Mouse (Mus musculus) G1E-ER4 (cell line): ENCODE results near the gene Tex48. TPM values are rescaled to one million over a fixed set of nuclear protein-coding genes. Genes with fewer than 3 reads are reported as not detected.

Experiments used
- GATA1 ChIP-seq: IDR thresholded peaks from one replicate; pipeline ENCODE4 v1.8.0; 2012; ENCODE audit warnings: low read length, inconsistent platforms
- polyA plus RNA-seq: library from polyadenylated mRNA; stranded (reverse); fragments of >175 nt; gene quantifications from 2 replicates; pipeline ENCODE4 v1.2.3, GENCODE M21; 2012

The Tex48 gene
- polyA plus RNA-seq, 1 experiment = not detected

GRCm38 (mm10) chr4:63605545-63605944 lies 16.7 kb downstream of the Tex48 start:
- no peak for TF ChIP-seq GATA1

GRCm38 (mm10) chr4:63604945-63605344 lies 17.3 kb downstream of the Tex48 start, which contains the start of gene Gm11213:
Gene Gm11213, minus strand, starts transcription at chr4:63605261.
- no peak for TF ChIP-seq GATA1

GRCm38 (mm10) chr4:63601263-63601662 lies 21.0 kb downstream of the Tex48 start:
- no peak for TF ChIP-seq GATA1

GRCm38 (mm10) chr4:63600786-63601185 lies 21.4 kb downstream of the Tex48 start:
- TF ChIP-seq GATA1 = no peak

- no peak for TF ChIP-seq GATA1
These were observed 26.2 kb downstream of the Tex48 start for GRCm38 (mm10) chr4:63596010-63596409.

GRCm38 (mm10) chr4:63595259-63595658 lies 27.0 kb downstream of the Tex48 start:
- TF ChIP-seq GATA1 = no peak

DNA sequence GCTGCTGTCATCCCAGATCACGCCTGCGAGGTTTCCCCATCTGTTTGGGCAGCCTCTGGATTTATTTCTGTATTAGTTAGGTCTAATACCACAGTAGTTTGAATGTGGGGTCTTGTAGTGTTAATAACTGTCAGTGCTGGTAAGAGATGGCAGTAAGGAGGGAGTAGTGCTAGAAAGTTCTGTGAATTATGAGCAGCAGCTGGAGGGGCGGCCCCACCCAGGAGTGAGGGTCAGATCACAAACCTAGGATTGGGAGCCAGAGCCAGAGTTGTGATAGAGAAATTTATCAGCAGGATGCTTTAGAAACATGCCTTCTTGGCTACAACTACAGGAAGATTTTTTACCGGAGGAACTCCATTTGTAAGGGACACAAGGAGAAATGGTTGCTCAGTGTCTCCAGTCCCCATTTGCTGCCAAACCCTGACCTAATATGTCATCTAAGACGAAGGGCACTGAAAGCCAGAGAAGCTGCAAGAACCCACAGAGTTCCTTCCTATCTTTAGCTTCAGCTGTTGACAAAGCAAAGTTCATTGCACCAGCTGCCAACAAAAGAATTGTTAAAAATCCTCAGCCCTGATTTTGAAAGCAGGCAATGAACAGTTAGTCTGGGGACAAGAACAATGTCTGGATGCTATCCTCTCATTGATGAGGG lies 27.6 kb downstream of the Tex48 start:
- TF ChIP-seq GATA1 = no peak

DNA sequence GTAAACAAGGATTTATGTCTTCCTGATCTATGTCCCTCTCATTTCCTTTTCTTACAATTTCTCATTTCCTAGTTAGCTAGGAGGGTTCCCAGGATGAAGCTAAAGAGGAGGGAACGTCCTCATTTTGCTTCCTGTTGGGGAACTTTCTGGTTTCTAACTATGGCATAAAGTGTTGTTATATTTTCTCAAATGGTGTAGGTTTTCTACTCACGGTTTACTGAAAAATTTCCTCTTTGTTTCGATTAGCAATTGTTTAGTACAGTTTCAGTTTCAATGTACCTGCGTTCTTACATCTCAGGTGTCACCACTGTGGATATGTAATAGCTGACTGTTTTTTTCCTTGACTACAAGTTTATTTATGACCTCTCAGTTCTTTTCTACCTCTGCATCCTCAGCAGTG lies 31.7 kb downstream of the Tex48 start:
- no peak for TF ChIP-seq GATA1

- TF ChIP-seq GATA1 = no peak
These were observed 32.2 kb downstream of the Tex48 start for GRCm38 (mm10) chr4:63589987-63590386.

DNA sequence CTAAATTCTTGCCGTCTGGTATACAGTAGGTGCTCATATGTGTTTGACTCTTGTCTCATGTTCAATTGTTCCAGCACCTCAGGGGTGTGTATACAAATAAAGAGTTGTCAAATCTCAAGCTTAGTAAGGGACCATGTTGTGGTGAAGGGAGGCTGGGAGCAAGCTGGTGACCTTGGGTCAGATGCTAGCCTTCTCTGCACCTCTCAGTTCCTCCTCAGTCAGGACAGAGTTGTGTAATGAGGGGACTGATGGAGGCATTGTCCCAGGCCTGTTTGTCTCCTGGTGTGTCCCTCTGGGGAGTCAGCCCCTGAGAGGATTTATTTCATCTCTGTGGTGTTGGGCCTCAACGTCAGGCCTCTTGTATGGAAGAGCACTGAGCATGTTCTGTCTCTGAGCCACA lies 36.0 kb downstream of the Tex48 start:
- TF ChIP-seq GATA1 = no peak

- no peak for TF ChIP-seq GATA1
These were observed 37.0 kb downstream of the Tex48 start for GRCm38 (mm10) chr4:63585216-63585615.

- no peak for TF ChIP-seq GATA1
These were observed 39.6 kb downstream of the Tex48 start for GRCm38 (mm10) chr4:63582580-63582979.

DNA sequence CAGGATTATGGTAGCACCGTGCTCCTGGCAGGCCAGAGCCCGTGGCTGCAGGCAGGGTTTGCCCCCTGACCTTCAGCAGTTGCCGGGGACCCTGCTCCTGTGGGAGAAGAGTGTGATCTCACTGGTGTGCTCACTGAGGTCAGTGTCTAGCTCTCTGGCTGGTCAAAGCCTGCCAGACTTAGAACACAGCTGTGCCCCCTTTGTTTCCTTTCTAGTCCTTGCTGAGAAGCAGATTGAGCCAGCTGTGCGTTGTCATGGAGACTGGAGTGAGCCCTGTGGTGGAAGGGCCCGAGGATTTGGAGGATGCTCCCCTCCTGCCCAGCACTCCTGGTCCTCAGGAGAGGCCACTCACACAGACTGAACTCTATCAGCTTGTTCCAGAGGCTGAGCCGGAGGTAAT lies 42.1 kb downstream of the Tex48 start:
- no peak for TF ChIP-seq GATA1

DNA sequence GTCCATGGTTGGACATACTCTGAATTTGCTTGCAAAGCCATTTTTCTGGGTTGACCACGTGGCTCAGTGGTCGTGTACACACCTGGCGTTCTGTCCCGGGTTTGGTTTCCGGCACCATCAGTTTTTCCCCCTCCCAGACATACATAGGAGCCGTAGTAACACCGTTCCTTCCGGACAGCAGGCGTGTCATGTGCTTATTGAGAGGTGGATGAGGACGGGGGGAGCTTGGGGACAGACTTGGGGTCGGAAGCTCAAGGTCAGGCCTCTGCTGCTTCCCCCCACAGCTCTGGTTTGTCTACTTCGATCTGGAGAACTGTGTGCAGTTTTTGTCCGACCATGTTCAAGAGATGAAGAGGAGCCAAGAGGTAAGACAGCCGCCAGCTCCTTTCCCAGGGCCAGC lies 42.6 kb downstream of the Tex48 start:
- no peak for TF ChIP-seq GATA1

DNA sequence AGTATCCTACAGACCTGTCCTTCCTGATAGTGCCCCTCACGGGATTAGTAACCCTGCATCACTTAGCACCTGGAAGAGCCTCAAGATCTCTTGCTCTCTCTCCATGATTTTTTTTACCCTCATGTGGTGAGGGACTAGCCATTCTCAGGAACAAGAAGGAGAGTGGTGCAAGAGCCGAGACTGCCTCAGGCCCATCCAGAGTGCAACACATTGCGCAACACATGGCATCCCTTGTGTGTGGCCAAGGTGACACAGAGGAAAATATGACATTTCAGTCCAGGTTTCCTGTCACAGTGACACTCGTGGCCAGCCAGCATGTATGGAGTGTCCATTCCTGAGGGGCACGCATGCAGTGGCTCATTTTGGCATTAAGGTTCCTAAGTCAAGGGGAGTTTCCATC lies 49.6 kb downstream of the Tex48 start:
- no peak for TF ChIP-seq GATA1

- no peak for TF ChIP-seq GATA1
These were observed 51.9 kb downstream of the Tex48 start for GRCm38 (mm10) chr4:63570208-63570781.

DNA sequence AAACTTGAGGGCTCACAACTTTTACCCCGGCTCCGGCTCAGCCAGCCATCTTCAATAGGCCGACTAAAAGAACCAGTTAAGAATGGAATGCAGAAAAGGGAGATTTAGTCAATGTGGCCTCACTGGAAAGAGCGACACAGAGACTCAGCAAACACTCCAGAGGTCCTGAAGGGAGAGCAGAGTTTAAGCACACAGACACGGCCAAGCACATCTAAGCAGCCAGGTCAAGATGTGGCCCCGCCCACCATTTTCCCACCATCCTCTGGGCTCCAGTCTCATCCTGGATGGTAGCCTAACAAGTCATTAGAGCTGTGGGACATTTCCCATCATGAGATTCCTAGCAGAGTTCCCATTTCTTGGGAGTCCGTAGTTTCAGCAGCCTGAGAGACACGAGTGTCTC lies 52.9 kb downstream of the Tex48 start:
- TF ChIP-seq GATA1 = no peak
